Mouse (Mus musculus): ENCODE results near the gene Rab25.

GRCm38 (mm10) chr3:88546674-88547418, 1.3 kb downstream of the Rab25 start:
- TF ChIP-seq CTCF (conservative IDR thresholded peaks at IDR 0.05; ENCODE audit: low read length) = no peak
- TF ChIP-seq NANOG (IDR thresholded peaks at IDR 0.05; ENCODE audit: borderline replicate concordance, low read length) = no peak

Measured in E14TG2a.4 (cell line).